Mouse (Mus musculus) megakaryocyte, adult 5-6 weeks (primary cell): ENCODE measurements around the gene Tmem181a. TPM values are rescaled to one million over a fixed set of nuclear protein-coding genes. Genes with fewer than 3 reads are reported as not detected.
A peak's percentile ranks its signal among the peaks of the same experiment; 100 is the strongest.
"Not testable (repeated sequence)": the region's sequence is repeated elsewhere in the genome, so short reads cannot be mapped to it uniquely, and the experiment has no call there.

ENCODE experiments used
- ATAC-seq: 2 replicates; pipeline ENCODE4 v1.8.0; 2016; ENCODE audit warnings: mild to moderate bottlenecking, inconsistent platforms; ENCODE audit not compliant: poor library complexity, severe bottlenecking
- total RNA-seq, 2 experiments: library from RNA; stranded (forward) in 1 of 2; stranded (reverse) in 1 of 2; fragments of 153-499, 151-499 nt in 1 of 2; fragments of 221-1000, 200-1000 nt in 1 of 2; gene quantifications; 2 replicates each; pipeline versions ENCODE4 v1.2.3 to v1.2.4; 2015 to 2017

Tmem181a gene
- total RNA-seq (2015) (5.4 and 6.7 TPM in 2 replicates), total RNA-seq (2017) (6.7 and 7.4 TPM in 2 replicates)

GRCm38 (mm10) chr17:6256400-6257069 is at the start of gene Tmem181a:
Gene Tmem181a (plus strand): TSS chr17:6256860.
- ATAC-seq = not testable (repeated sequence)

- no peak for ATAC-seq
Measured at GRCm38 (mm10) chr17:6211721-6212120, 44.9 kb upstream of the Tmem181a start.

GRCm38 (mm10) chr17:6215640-6216039 is 41.0 kb upstream of the Tmem181a start:
- no peak for ATAC-seq

- ATAC-seq = no peak
Measured at GRCm38 (mm10) chr17:6216514-6216913, 40.1 kb upstream of the Tmem181a start.

- ATAC-seq = not testable (repeated sequence)
Measured at GRCm38 (mm10) chr17:6232633-6233032, 24.0 kb upstream of the Tmem181a start.

- ATAC-seq = not testable (repeated sequence)
Measured at GRCm38 (mm10) chr17:6251298-6251697, 5.4 kb upstream of the Tmem181a start.

GRCm38 (mm10) chr17:6257070-6257456 is 403 bp downstream of the Tmem181a start:
- ATAC-seq = not testable (repeated sequence)

GRCm38 (mm10) chr17:6269876-6270831 is 13.5 kb downstream of the Tmem181a start:
- peak; percentile 85 for ATAC-seq

GRCm38 (mm10) chr17:6270840-6271239 is 14.2 kb downstream of the Tmem181a start:
- ATAC-seq = peak; percentile 48

GRCm38 (mm10) chr17:6271970-6272369 is 15.3 kb downstream of the Tmem181a start:
- ATAC-seq = peak; percentile 58

- not testable (repeated sequence) for ATAC-seq
Measured at GRCm38 (mm10) chr17:6274693-6275092, 18.0 kb downstream of the Tmem181a start.

GRCm38 (mm10) chr17:6279205-6279604 is 22.5 kb downstream of the Tmem181a start:
- ATAC-seq = not testable (repeated sequence)

GRCm38 (mm10) chr17:6279772-6280171 is 23.1 kb downstream of the Tmem181a start:
- ATAC-seq = not testable (repeated sequence)

- not testable (repeated sequence) for ATAC-seq
Measured at GRCm38 (mm10) chr17:6280513-6280912, 23.9 kb downstream of the Tmem181a start.

- not testable (repeated sequence) for ATAC-seq
Measured at GRCm38 (mm10) chr17:6283137-6283536, 26.5 kb downstream of the Tmem181a start.

- ATAC-seq = not testable (repeated sequence)
Measured at GRCm38 (mm10) chr17:6286169-6286568, 29.5 kb downstream of the Tmem181a start.

- ATAC-seq = not testable (repeated sequence)
Measured at GRCm38 (mm10) chr17:6289045-6289444, 32.4 kb downstream of the Tmem181a start.

- ATAC-seq = not testable (repeated sequence)
Measured at GRCm38 (mm10) chr17:6293882-6294281, 37.2 kb downstream of the Tmem181a start.

GRCm38 (mm10) chr17:6297060-6297795 is 40.6 kb downstream of the Tmem181a start:
- ATAC-seq = not testable (repeated sequence)

GRCm38 (mm10) chr17:6300190-6300863 is 43.7 kb downstream of the Tmem181a start:
- ATAC-seq = not testable (repeated sequence)
